Mouse (Mus musculus): ENCODE data around the gene Gys1.

DNA sequence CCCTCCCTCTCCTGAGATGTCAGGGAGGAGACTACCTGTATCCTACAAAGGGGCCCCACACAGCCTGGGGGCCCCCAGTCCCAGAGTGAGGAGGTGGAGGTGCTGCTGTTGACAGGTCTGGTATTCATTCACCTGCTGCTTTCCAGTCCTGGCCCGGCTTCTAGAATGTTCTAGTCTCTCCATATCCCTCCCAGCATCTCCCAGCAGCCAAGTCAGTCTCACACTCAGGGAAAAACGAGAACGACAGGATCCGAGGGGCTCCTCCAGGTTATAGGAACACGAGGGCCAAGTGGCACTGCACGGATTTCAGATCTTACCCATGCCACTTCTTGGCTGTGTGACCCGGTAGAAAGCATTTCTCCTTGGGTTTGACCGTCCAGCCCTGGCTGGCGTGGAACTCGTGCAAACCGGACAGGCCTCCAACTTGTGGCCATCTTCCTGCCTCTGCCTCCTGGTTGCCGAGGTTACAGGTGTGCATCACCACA, 19.9 kb upstream of the Gys1 start:
- TF ChIP-seq CTCF (IDR thresholded peaks at IDR 0.05; ENCODE audit: low read depth, low read length), result no peak
- no peak for TF ChIP-seq POLR2A (IDR thresholded peaks at IDR 0.05; ENCODE audit: insufficient read depth, low read length)
